Mouse (Mus musculus): ENCODE results near the gene Add1. TPM values are rescaled to one million over a fixed set of nuclear protein-coding genes. Genes with fewer than 3 reads are reported as not detected.
A peak's percentile ranks its signal among the peaks of the same experiment; 100 is the strongest.

Gene Add1
- polyA plus RNA-seq, 1 experiment from 2014 or later, result 166 TPM

- Histone ChIP-seq H3K9me3 (no peaks in the 10 kb centered on the region), H3K4me1 (peaks cover 40% of the 10 kb centered on the region), H3K27me3 (replicated peaks; ENCODE audit: low read depth, poor library complexity, severe bottlenecking) (no peaks in the 10 kb centered on the region), H3K36me3 (replicated peaks) (peaks cover 87% of the 10 kb centered on the region), H3K4me3 (peak within 1 kb of the TSS; percentile 70), H3K27ac (replicated peaks) (peak within 1 kb of the TSS; percentile 90)
- DNase-seq (ENCODE audit: low spot score), result peak; percentile 88
- WGBS, result under 1% methylated on average over 48 of the region's 48 CpGs
These were observed 63.2 kb downstream of the Add1 start, which contains the start of gene Mfsd10 for GRCm38 (mm10) chr5:34636481-34637287. Gene Mfsd10, minus strand, starts transcription at chr5:34637212.

- no peaks in the 10 kb centered on the region for H3K9me3 ChIP-seq
- no peaks in the 10 kb centered on the region for H3K27me3 ChIP-seq (replicated peaks; ENCODE audit: low read depth, poor library complexity, severe bottlenecking)
- H3K36me3 ChIP-seq (replicated peaks), result peaks cover 81% of the 10 kb centered on the region
- no peak for DNase-seq (ENCODE audit: low spot score)
- WGBS, result 83% methylated on average over 7 of the region's 7 CpGs
- peak overlapping the region; percentile 90 for H3K27ac ChIP-seq (replicated peaks)
- H3K4me3 ChIP-seq, result peak overlapping the region; percentile 70
- H3K4me1 ChIP-seq, result peaks cover 40% of the 10 kb centered on the region
These were observed 64.2 kb downstream of the Add1 start for GRCm38 (mm10) chr5:34637591-34638156.

- no peaks in the 10 kb centered on the region for H3K9me3 ChIP-seq
- DNase-seq (ENCODE audit: low spot score), result no peak
- no peak overlapping the region for H3K4me3 ChIP-seq
- H3K27me3 ChIP-seq (replicated peaks; ENCODE audit: low read depth, poor library complexity, severe bottlenecking), result no peaks in the 10 kb centered on the region
- WGBS, result 77% methylated on average over 3 of the region's 3 CpGs
- H3K4me1 ChIP-seq, result peaks cover 16% of the 10 kb centered on the region
- H3K27ac ChIP-seq (replicated peaks), result no peak overlapping the region
- H3K36me3 ChIP-seq (replicated peaks), result peaks cover 92% of the 10 kb centered on the region
These were observed 68.5 kb downstream of the Add1 start for GRCm38 (mm10) chr5:34641991-34642390.

GRCm38 (mm10) chr5:34642932-34643331 lies 69.5 kb downstream of the Add1 start:
- no peak for DNase-seq (ENCODE audit: low spot score)
- WGBS, result 78% methylated on average over 5 of the region's 5 CpGs

GRCm38 (mm10) chr5:34647581-34647980 lies 74.1 kb downstream of the Add1 start:
- WGBS, result 55% methylated on average over 4 of the region's 4 CpGs
- no peak overlapping the region for H3K4me3 ChIP-seq

More at GRCm38 (mm10) chr5:34642932-34643331, 69.5 kb downstream of the Add1 start:
- H3K27ac ChIP-seq (replicated peaks), result no peak overlapping the region
- H3K27me3 ChIP-seq (replicated peaks; ENCODE audit: low read depth, poor library complexity, severe bottlenecking), result no peaks in the 10 kb centered on the region
- H3K4me3 ChIP-seq, result no peak overlapping the region
- peaks cover 7% of the 10 kb centered on the region; the same call in 1 of the 2 replicates for H3K4me1 ChIP-seq
- H3K9me3 ChIP-seq, result no peaks in the 10 kb centered on the region
- peaks cover 94% of the 10 kb centered on the region for H3K36me3 ChIP-seq (replicated peaks)

GRCm38 (mm10) chr5:34652961-34653360 lies 79.5 kb downstream of the Add1 start:
- DNase-seq (ENCODE audit: low spot score), result no peak
- no peaks in the 10 kb centered on the region for H3K9me3 ChIP-seq
- peaks cover 95% of the 10 kb centered on the region for H3K36me3 ChIP-seq (replicated peaks)
- no peak overlapping the region for H3K27ac ChIP-seq (replicated peaks)
- no peaks in the 10 kb centered on the region for H3K4me1 ChIP-seq
- 93% methylated on average over 5 of the region's 5 CpGs for WGBS
- H3K27me3 ChIP-seq (replicated peaks; ENCODE audit: low read depth, poor library complexity, severe bottlenecking), result no peaks in the 10 kb centered on the region
- H3K4me3 ChIP-seq, result no peak overlapping the region

More at GRCm38 (mm10) chr5:34647581-34647980, 74.1 kb downstream of the Add1 start:
- H3K36me3 ChIP-seq (replicated peaks), result peaks cover 100% of the 10 kb centered on the region
- peak; percentile 75 for DNase-seq (ENCODE audit: low spot score)
- H3K4me1 ChIP-seq, result 0 out of 2 replicates have a peak, but pooled peaks cover 4% of the 10 kb centered on the region
- no peak overlapping the region for H3K27ac ChIP-seq (replicated peaks)
- no peaks in the 10 kb centered on the region for H3K27me3 ChIP-seq (replicated peaks; ENCODE audit: low read depth, poor library complexity, severe bottlenecking)
- H3K9me3 ChIP-seq, result no peaks in the 10 kb centered on the region

GRCm38 (mm10) chr5:34654881-34655280 lies 81.4 kb downstream of the Add1 start:
- 94% methylated on average over 9 of the region's 9 CpGs for WGBS

GRCm38 (mm10) chr5:34657556-34657955 lies 84.1 kb downstream of the Add1 start:
- DNase-seq (ENCODE audit: low spot score), result no peak
- 93% methylated on average over 8 of the region's 8 CpGs for WGBS
- no peak overlapping the region for H3K27ac ChIP-seq (replicated peaks)
- peaks cover 53% of the 10 kb centered on the region for H3K36me3 ChIP-seq (replicated peaks)
- H3K4me1 ChIP-seq, result peaks cover 10% of the 10 kb centered on the region
- no peaks in the 10 kb centered on the region for H3K9me3 ChIP-seq
- H3K27me3 ChIP-seq (replicated peaks; ENCODE audit: low read depth, poor library complexity, severe bottlenecking), result peaks cover 7% of the 10 kb centered on the region
- H3K4me3 ChIP-seq, result no peak overlapping the region

More at GRCm38 (mm10) chr5:34654881-34655280, 81.4 kb downstream of the Add1 start:
- H3K27ac ChIP-seq (replicated peaks), result no peak overlapping the region
- no peak overlapping the region for H3K4me3 ChIP-seq
- H3K27me3 ChIP-seq (replicated peaks; ENCODE audit: low read depth, poor library complexity, severe bottlenecking), result no peaks in the 10 kb centered on the region
- DNase-seq (ENCODE audit: low spot score), result no peak
- H3K36me3 ChIP-seq (replicated peaks), result peaks cover 79% of the 10 kb centered on the region
- no peaks in the 10 kb centered on the region for H3K9me3 ChIP-seq
- H3K4me1 ChIP-seq, result peaks cover 10% of the 10 kb centered on the region

GRCm38 (mm10) chr5:34659686-34660590 lies 86.5 kb downstream of the Add1 start, which contains the start of the genes Nop14 and Grk4:
Gene Nop14, minus strand, starts transcription at chr5:34660148.
Gene Grk4, plus strand, starts transcription at chr5:34660379.
- peak within 1 kb of the TSS; percentile 82 for H3K4me3 ChIP-seq
- peaks cover 29% of the 10 kb centered on the region for H3K36me3 ChIP-seq (replicated peaks)
- H3K27ac ChIP-seq (replicated peaks), result peak within 1 kb of the TSS; percentile 83
- under 1% methylated on average over 60 of the region's 60 CpGs for WGBS
- peaks cover 7% of the 10 kb centered on the region for H3K27me3 ChIP-seq (replicated peaks; ENCODE audit: low read depth, poor library complexity, severe bottlenecking)
- peaks cover 10% of the 10 kb centered on the region for H3K4me1 ChIP-seq
- peak; percentile 99 for DNase-seq (ENCODE audit: low spot score)
- H3K9me3 ChIP-seq, result no peaks in the 10 kb centered on the region

- Histone ChIP-seq H3K4me1 (peaks cover 10% of the 10 kb centered on the region), H3K4me3 (peak overlapping the region; percentile 82), H3K9me3 (no peaks in the 10 kb centered on the region), H3K27me3 (replicated peaks; ENCODE audit: low read depth, poor library complexity, severe bottlenecking) (peaks cover 7% of the 10 kb centered on the region), H3K27ac (replicated peaks) (peak overlapping the region; percentile 83), H3K36me3 (replicated peaks) (peaks cover 22% of the 10 kb centered on the region)
- under 1% methylated on average over 57 of the region's 57 CpGs for WGBS
- DNase-seq (ENCODE audit: low spot score), result no peak
These were observed 87.2 kb downstream of the Add1 start for GRCm38 (mm10) chr5:34660591-34661130.

- DNase-seq (ENCODE audit: low spot score), result no peak
- Histone ChIP-seq H3K9me3 (no peaks in the 10 kb centered on the region), H3K4me3 (no peak overlapping the region), H3K27ac (replicated peaks) (no peak overlapping the region), H3K4me1 (peaks cover 10% of the 10 kb centered on the region), H3K36me3 (replicated peaks) (peaks cover 10% of the 10 kb centered on the region), H3K27me3 (replicated peaks; ENCODE audit: low read depth, poor library complexity, severe bottlenecking) (peaks cover 7% of the 10 kb centered on the region)
- WGBS, result 80% methylated on average over 4 of the region's 4 CpGs
These were observed 88.4 kb downstream of the Add1 start for GRCm38 (mm10) chr5:34661909-34662308.

- Histone ChIP-seq H3K27ac (replicated peaks) (no peak overlapping the region), H3K9me3 (no peaks in the 10 kb centered on the region), H3K36me3 (replicated peaks) (peaks cover under 1% of the 10 kb centered on the region), H3K4me1 (peaks cover 10% of the 10 kb centered on the region), H3K4me3 (no peak overlapping the region), H3K27me3 (replicated peaks; ENCODE audit: low read depth, poor library complexity, severe bottlenecking) (peaks cover 7% of the 10 kb centered on the region)
- DNase-seq (ENCODE audit: low spot score), result no peak
- WGBS, result 97% methylated on average over 2 of the region's 2 CpGs
These were observed 89.8 kb downstream of the Add1 start for GRCm38 (mm10) chr5:34663231-34663630.

All from embryonic facial prominence, embryonic 10.5 days (tissue).